21 mouse cellular contexts compared by ENCODE assay signal in genomic region chr1:181521401-181522091, GRCm38 (mm10). TPM values are rescaled to one million over a fixed set of nuclear protein-coding genes. Genes with fewer than 3 reads are reported as not detected.
DNase-seq lines count a peak whose midpoint lies in the region; TF ChIP-seq lines count a peak whose summit lies in the region.
"Had no signal": no experiment of that assay in that cellular context is flagged by ENCODE, and none has a peak within 500 bp of the region (broad histone marks: within the 10 kb centered on the region; RNA-seq: fewer than 3 reads in every experiment).

No protein-coding gene starts in this region.

- no peak overlapping the region for H3K4me3 ChIP-seq in myocyte
- H3K4me3 ChIP-seq: embryonic facial prominence, embryonic 13.5 days; hindbrain, embryonic 12.5 days; left cerebral cortex, adult 2 months; limb, embryonic 15.5 days had no signal

- no peaks in the 10 kb centered on the region for H3K79me2 ChIP-seq in myocyte (ENCODE audit: control insufficient read depth, insufficient read depth)

- intact Hi-C loops in left cerebral cortex, postnatal 25 days (cut with DNase I): no loop called here

- DNase-seq in frontal cortex, adult 2 months (ENCODE audit: extremely low spot score in 1 of 2, low spot score in 1 of 2): peak; percentile 45 to 63
- DNase-seq in frontal cortex, postnatal 14 days (ENCODE audit: low spot score in 2 of 2): no peak
- peak; percentile 39 to 57 for DNase-seq in left cerebral cortex, postnatal 25 days (ENCODE audit: low spot score in 2 of 2)
- no peak for DNase-seq in left cerebral cortex, adult 11 months (ENCODE audit: low spot score)
- peak; percentile 76 for DNase-seq in brain, adult 2 months (ENCODE audit: low read depth, low spot score)
- no peak for DNase-seq in B cell, adult 2 months
- no peak for DNase-seq in spleen, postnatal 10 days (ENCODE audit: low spot score in 2 of 2)
- DNase-seq: cerebellum, adult 11-12 months; kidney, adult 11 months; kidney, postnatal 4 days; lung, adult 2 months had no signal

- no peak for TF ChIP-seq POLR2A in myocyte (IDR thresholded peaks at IDR 0.05; ENCODE audit: insufficient read length, low read depth)

- H3K36me3 ChIP-seq in myocyte (ENCODE audit: control insufficient read depth, insufficient read depth): no peaks in the 10 kb centered on the region
- H3K36me3 ChIP-seq: embryonic facial prominence, embryonic 13.5 days; hindbrain, embryonic 12.5 days; limb, embryonic 15.5 days had no signal

- H3ac ChIP-seq in myocyte (ENCODE audit: control insufficient read depth, insufficient read length): no peak overlapping the region

- H3K4me2 ChIP-seq in myocyte (ENCODE audit: low read depth): peak overlapping the region; percentile 61
- H3K4me2 ChIP-seq: embryonic facial prominence, embryonic 13.5 days; hindbrain, embryonic 12.5 days; limb, embryonic 15.5 days had no signal

- H3K27me3 ChIP-seq in myocyte (ENCODE audit: control insufficient read depth, insufficient read depth, insufficient read length): no peaks in the 10 kb centered on the region
- H3K27me3 ChIP-seq: embryonic facial prominence, embryonic 13.5 days; hindbrain, embryonic 12.5 days; limb, embryonic 15.5 days had no signal

TF ChIP-seq in myocyte, 11 proteins besides CTCF, POLR2A, EP300 and RAD21:
- TF ChIP-seq POLR2AphosphoS2 (IDR thresholded peaks at IDR 0.05; ENCODE audit: insufficient read length, low read depth) (no peak), MYOD1 (IDR thresholded peaks at IDR 0.05; ENCODE audit: control insufficient read depth in 1 of 3, insufficient read length in 2 of 3, low read depth in 2 of 3) (peak in 1 of 3 experiments; percentile 34), MAX (IDR thresholded peaks at IDR 0.05; ENCODE audit: low read depth) (no peak)

RNA-seq across cellular contexts. Expression of gene Ccdc121, which starts 10.3 kb away (rescaled TPM):
- polyA plus RNA-seq in frontal cortex, adult 2 months (2012; rRNA removed): 0.42 and 0.46 TPM in 2 replicates
- total RNA-seq in left cerebral cortex, postnatal 25 days (2021): under 1 TPM; 0.25 to 0.30 TPM
- not detected for polyA plus RNA-seq in myocyte (2012; fragmentation: generic; extraction: Trizol)
- total RNA-seq: common myeloid progenitor, adult 5-6 weeks; monocyte, adult 5-6 weeks had no signal
- polyA plus RNA-seq: C2C12; embryonic facial prominence, embryonic 13.5 days; forebrain, embryonic 16.5 days; hindbrain, embryonic 12.5 days; neural tube, embryonic 14.5 days had no signal

RNA-seq across cellular contexts. Expression of gene Dnah14, which starts 54.8 kb away (rescaled TPM):
- 1.3 and 2.6 TPM in 2 replicates for polyA plus RNA-seq in frontal cortex, adult 2 months (2012; rRNA removed)
- total RNA-seq in left cerebral cortex, postnatal 25 days (2021): 1 to 10 TPM in 1 of 2 experiments, under 1 TPM in 1; 0.69 to 1.9 TPM
- polyA plus RNA-seq in myocyte (2012; fragmentation: generic; extraction: Trizol): 0.29 TPM

Comparison
In these comparisons a context has a peak if more than half of its experiments do, and no peak if none do; other contexts are left out.
1. DNase-seq: peak in frontal cortex, adult 2 months (2 of 2), left cerebral cortex, postnatal 25 days (2 of 2) and brain, adult 2 months (single experiment); none in frontal cortex, postnatal 14 days (0 of 2), left cerebral cortex, adult 11 months (single experiment), B cell, adult 2 months (0 of 2) and spleen, postnatal 10 days (0 of 2).